Comparison of ENCODE assay signal across 8 mouse cellular contexts in genomic region chr8:109694154-109694553, GRCm38 (mm10). TPM values are rescaled to one million over a fixed set of nuclear protein-coding genes. Genes with fewer than 3 reads are reported as not detected.
A peak's percentile ranks its signal among the peaks of the same experiment; 100 is the strongest.
DNase-seq lines count a peak whose midpoint lies in the region; ATAC-seq and TF ChIP-seq lines count a peak whose summit lies in the region.
"Had no signal": no experiment of that assay in that cellular context is flagged by ENCODE, and none has a peak within 500 bp of the region (broad histone marks: within the 10 kb centered on the region; RNA-seq: fewer than 3 reads in every experiment).

No protein-coding gene starts in this region.

- DNase-seq in kidney, postnatal 10 days, result no peak
- no peak for DNase-seq in hindbrain, postnatal 0 days (ENCODE audit: low spot score)
- DNase-seq in kidney, postnatal 25 days, result no peak
- DNase-seq: kidney, adult 2 months had no signal

- no peak overlapping the region for H3K9ac ChIP-seq in kidney, embryonic 14.5 days (ENCODE audit: low read depth, low read length)
- H3K9ac ChIP-seq in embryonic facial prominence, embryonic 13.5 days, result no peak overlapping the region
- peak overlapping the region; percentile 98 for H3K9ac ChIP-seq in hindbrain, postnatal 0 days (replicated peaks; ENCODE audit: low read length)

- H3K4me1 ChIP-seq in kidney, embryonic 14.5 days (ENCODE audit: control insufficient read depth, insufficient read depth, low read length), result peaks cover 23% of the 10 kb centered on the region
- peaks cover 25% of the 10 kb centered on the region for H3K4me1 ChIP-seq in embryonic facial prominence, embryonic 13.5 days
- peaks cover 18% of the 10 kb centered on the region for H3K4me1 ChIP-seq in hindbrain, postnatal 0 days (ENCODE audit: insufficient read depth, low read length)

- no peak overlapping the region for H3K27ac ChIP-seq in kidney, embryonic 14.5 days (ENCODE audit: low read depth, low read length)
- no peak overlapping the region for H3K27ac ChIP-seq in embryonic facial prominence, embryonic 13.5 days
- H3K27ac ChIP-seq in hindbrain, postnatal 0 days, result no peak overlapping the region

- TF ChIP-seq CTCF in hindbrain, postnatal 0 days (IDR thresholded peaks at IDR 0.05; ENCODE audit: low read depth), result no peak

- peak overlapping the region; percentile 61; the same call in 1 of the 2 replicates for H3K4me2 ChIP-seq in kidney, embryonic 14.5 days (replicated peaks; ENCODE audit: low read depth, low read length)
- peak overlapping the region; percentile 73 for H3K4me2 ChIP-seq in embryonic facial prominence, embryonic 13.5 days
- peak overlapping the region; percentile 56 for H3K4me2 ChIP-seq in hindbrain, postnatal 0 days (ENCODE audit: low read depth, low read length)

- H3K4me3 ChIP-seq in kidney, embryonic 14.5 days (ENCODE audit: low read length), result peak overlapping the region; percentile 100; the same call in 1 of the 2 replicates
- peak overlapping the region; percentile 96; the same call in 1 of the 2 replicates for H3K4me3 ChIP-seq in embryonic facial prominence, embryonic 13.5 days
- peak overlapping the region; percentile 100; the same call in 1 of the 2 replicates for H3K4me3 ChIP-seq in hindbrain, postnatal 0 days (ENCODE audit: low read length)

- 36% methylated on average over 6 of the region's 6 CpGs for WGBS in kidney, embryonic 14.5 days
- 33% methylated on average over 6 of the region's 6 CpGs for WGBS in embryonic facial prominence, embryonic 13.5 days
- WGBS in hindbrain, postnatal 0 days, result 52% methylated on average over 6 of the region's 6 CpGs

- H3K27me3 ChIP-seq in kidney, embryonic 14.5 days (ENCODE audit: control insufficient read depth, insufficient read depth, low read length), result no peaks in the 10 kb centered on the region
- H3K27me3 ChIP-seq in embryonic facial prominence, embryonic 13.5 days, result no peaks in the 10 kb centered on the region
- H3K27me3 ChIP-seq in hindbrain, postnatal 0 days (ENCODE audit: insufficient read depth, low read length), result no peaks in the 10 kb centered on the region

- ATAC-seq in kidney, embryonic 14.5 days (ENCODE audit: low FRiP score, low TSS enrichment), result no peak
- no peak for ATAC-seq in embryonic facial prominence, embryonic 13.5 days (ENCODE audit: insufficient number of reproducible peaks, insufficient read depth, low FRiP score, low TSS enrichment, low read depth)
- no peak for ATAC-seq in hindbrain, postnatal 0 days
- peak; percentile 18; the same call in 1 of the 2 replicates for ATAC-seq in monocyte, adult 5-6 weeks (replicated peaks; ENCODE audit: insufficient number of reproducible peaks, low FRiP score, low TSS enrichment, poor library complexity, severe bottlenecking)
- ATAC-seq in activated CD4-positive, CD25-positive, alpha-beta regulatory T cell, adult 4 months, result no peak

- no peaks in the 10 kb centered on the region for H3K36me3 ChIP-seq in kidney, embryonic 14.5 days (ENCODE audit: control insufficient read depth, insufficient read depth, low read length)
- no peaks in the 10 kb centered on the region for H3K36me3 ChIP-seq in embryonic facial prominence, embryonic 13.5 days
- H3K36me3 ChIP-seq in hindbrain, postnatal 0 days (ENCODE audit: insufficient read depth, low read length), result no peaks in the 10 kb centered on the region

- no peaks in the 10 kb centered on the region for H3K9me3 ChIP-seq in kidney, embryonic 14.5 days (ENCODE audit: control insufficient read depth, low read length)
- H3K9me3 ChIP-seq in embryonic facial prominence, embryonic 13.5 days, result no peaks in the 10 kb centered on the region
- H3K9me3 ChIP-seq in hindbrain, postnatal 0 days (ENCODE audit: low read length), result no peaks in the 10 kb centered on the region

RNA-seq across cellular contexts. Expression of gene Ist1, which starts 1.1 kb away (rescaled TPM):
- polyA plus RNA-seq in kidney, embryonic 14.5 days (2014; fragmentation: Nextera tagmentation; extraction: Ambion mirVana), result 115 and 143 TPM in 2 replicates
- 169 and 179 TPM in 2 replicates for polyA plus RNA-seq in embryonic facial prominence, embryonic 13.5 days (2015; fragmentation: Nextera tagmentation; extraction: Ambion mirVana)
- total RNA-seq in hindbrain, postnatal 0 days (2014; rRNA removed), result 88.8 and 98.4 TPM in 2 replicates
- 99.4 and 103 TPM in 2 replicates for polyA plus RNA-seq in hindbrain, postnatal 0 days (2015; fragmentation: Nextera tagmentation; extraction: Ambion mirVana)
- total RNA-seq in monocyte, adult 5-6 weeks (2017), result 139 to 149 TPM (median 144 TPM) in 3 replicates
- polyA plus RNA-seq in activated CD4-positive, CD25-positive, alpha-beta regulatory T cell, adult 4 months (2017; shearing (Covaris generic)), result 100 to 1,000 TPM; 128 to 129 TPM

RNA-seq across cellular contexts. Expression of gene Zfp821, which starts 11.2 kb away (rescaled TPM):
- 29.0 and 36.2 TPM in 2 replicates for polyA plus RNA-seq in kidney, embryonic 14.5 days (2014; fragmentation: Nextera tagmentation; extraction: Ambion mirVana)
- 43.7 and 46.7 TPM in 2 replicates for polyA plus RNA-seq in embryonic facial prominence, embryonic 13.5 days (2015; fragmentation: Nextera tagmentation; extraction: Ambion mirVana)
- total RNA-seq in hindbrain, postnatal 0 days (2014; rRNA removed), result 52.5 and 56.2 TPM in 2 replicates
- 45.2 and 50.3 TPM in 2 replicates for polyA plus RNA-seq in hindbrain, postnatal 0 days (2015; fragmentation: Nextera tagmentation; extraction: Ambion mirVana)
- total RNA-seq in monocyte, adult 5-6 weeks (2017), result 12.7 to 16.6 TPM (median 16.3 TPM) in 3 replicates
- 1 to 10 TPM; 5.1 to 5.5 TPM for polyA plus RNA-seq in activated CD4-positive, CD25-positive, alpha-beta regulatory T cell, adult 4 months (2017; shearing (Covaris generic))

RNA-seq across cellular contexts. Expression of gene Atxn1l, which starts 43.4 kb away (rescaled TPM):
- 5.4 and 5.6 TPM in 2 replicates for polyA plus RNA-seq in kidney, embryonic 14.5 days (2014; fragmentation: Nextera tagmentation; extraction: Ambion mirVana)
- 7.6 and 7.9 TPM in 2 replicates for polyA plus RNA-seq in embryonic facial prominence, embryonic 13.5 days (2015; fragmentation: Nextera tagmentation; extraction: Ambion mirVana)
- total RNA-seq in hindbrain, postnatal 0 days (2014; rRNA removed), result 21.5 and 22.4 TPM in 2 replicates
- polyA plus RNA-seq in hindbrain, postnatal 0 days (2015; fragmentation: Nextera tagmentation; extraction: Ambion mirVana), result 2.7 and 3.9 TPM in 2 replicates
- total RNA-seq in monocyte, adult 5-6 weeks (2017), result 19.1 to 27.7 TPM (median 20.6 TPM) in 3 replicates
- 1 to 10 TPM; 2.2 to 2.8 TPM for polyA plus RNA-seq in activated CD4-positive, CD25-positive, alpha-beta regulatory T cell, adult 4 months (2017; shearing (Covaris generic))
